Mouse (Mus musculus) heart, adult 8-10 months (tissue): ENCODE data around the gene Dnajb11. TPM values are rescaled to one million over a fixed set of nuclear protein-coding genes. Genes with fewer than 3 reads are reported as not detected.

Source experiments
- DNase-seq: peaks from one replicate; pipeline ENCODE4 v3.0.0; 2022; ENCODE audit warnings: low spot score
- total RNA-seq, 4 experiments: library from RNA; stranded (reverse); gene quantifications; 2 replicates each; pipeline ENCODE4 v1.2.4; 2022

Dnajb11 gene
- total RNA-seq, 4 experiments from 2014 or later = 43.8 to 68.4 (median 55.3) TPM

DNA sequence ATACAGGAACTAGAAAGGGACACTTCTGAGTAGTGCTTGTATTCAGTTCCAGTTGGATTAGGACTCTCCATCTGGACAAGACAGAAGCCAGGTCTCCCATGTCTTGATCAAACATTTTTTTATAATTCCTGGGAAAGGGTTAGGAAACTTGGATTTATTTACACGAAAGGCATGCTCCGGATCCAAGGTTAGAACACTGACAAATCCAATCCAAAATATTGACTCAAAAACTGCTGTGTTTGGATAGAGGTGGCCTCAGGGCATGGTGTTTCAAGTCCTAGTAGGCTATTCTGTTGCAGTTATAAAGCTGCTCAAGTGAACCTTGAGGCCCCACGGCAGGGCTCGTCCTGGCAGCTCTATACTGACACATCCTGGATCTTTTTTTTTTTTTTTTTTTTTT is 64.8 kb downstream of the Dnajb11 start:
- no peak for DNase-seq

Other genes with a start within 250 kb of the Dnajb11 start
- under 1 TPM; 0.08 to 0.72 (median 0.34) TPM for gene Dgkg, start 200.6 kb upstream of the Dnajb11 start, total RNA-seq
- gene Crygs, start 46.3 kb upstream of the Dnajb11 start, total RNA-seq = not detected
- gene Tbccd1, start 176 bp upstream of the Dnajb11 start, total RNA-seq = 10 to 100 TPM; 10.8 to 13.5 (median 12.1) TPM
- 1 to 10 TPM; 5.3 to 8.9 (median 6.8) TPM for gene Ahsg, start 33.4 kb downstream of the Dnajb11 start, total RNA-seq
- under 1 TPM in 3 of 4 experiments, not detected in 1; 0.16 to 0.28 (median 0.20) TPM for gene Fetub, start 60.5 kb downstream of the Dnajb11 start, total RNA-seq
- gene Hrg, start 93.2 kb downstream of the Dnajb11 start, total RNA-seq = not detected
- gene Kng2, start 171.6 kb downstream of the Dnajb11 start, total RNA-seq = not detected
- gene Kng1, start 200.0 kb downstream of the Dnajb11 start, total RNA-seq = not detected
- 100 to 1,000 TPM; 355 to 426 (median 380) TPM for gene Eif4a2, start 249.6 kb downstream of the Dnajb11 start, total RNA-seq